Mouse (Mus musculus) lung, postnatal 10 days (tissue): Measurements from ENCODE around the gene Mcrs1.
"Not testable (repeated sequence)": the region's sequence is repeated elsewhere in the genome, so short reads cannot be mapped to it uniquely, and the experiment has no call there.

ENCODE experiments used
- DNase-seq: peaks from one replicate; pipeline ENCODE4 v3.0.0; 2021

The Mcrs1 gene

DNA sequence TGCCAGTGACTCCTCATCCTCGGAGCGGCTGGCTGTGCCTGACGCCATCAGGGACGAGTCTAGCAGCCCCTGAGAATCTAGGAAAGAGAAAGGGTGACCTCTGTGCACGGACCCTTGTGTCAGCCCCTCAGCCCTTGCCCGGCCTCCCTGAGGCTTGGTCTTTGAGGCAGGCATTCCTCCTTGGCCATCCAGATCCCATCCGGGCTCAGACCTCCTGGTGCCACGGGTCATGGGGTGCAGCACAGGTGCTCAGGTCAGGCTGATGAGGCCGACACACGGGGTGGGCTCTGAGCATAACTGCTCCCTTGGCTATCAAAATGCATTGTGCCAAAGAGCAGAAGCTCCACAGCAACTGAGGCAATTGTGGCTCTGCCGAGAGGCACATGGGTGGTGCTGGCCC is 1.8 kb downstream of the Mcrs1 start:
- DNase-seq: no peak

DNA sequence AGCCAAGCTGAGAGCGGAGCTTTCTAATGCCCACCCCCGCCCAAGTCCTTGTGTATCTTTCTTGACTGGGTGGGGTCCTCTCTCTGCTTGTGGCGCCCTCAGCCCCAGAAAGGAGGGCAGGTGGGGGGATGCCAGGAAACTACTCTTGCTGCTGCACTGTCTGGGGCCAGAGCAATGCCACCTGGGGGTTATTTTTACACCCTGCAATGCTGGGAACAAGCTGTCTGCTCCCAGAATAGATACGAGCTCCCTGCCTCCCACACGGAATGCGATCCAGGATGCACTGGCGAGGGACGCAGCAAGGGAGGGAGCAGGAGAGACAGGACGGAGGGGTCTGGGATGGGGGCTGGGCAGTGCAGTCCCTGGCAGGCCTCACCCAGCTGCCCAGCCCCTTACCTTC is 2.8 kb downstream of the Mcrs1 start:
- no peak for DNase-seq

DNA sequence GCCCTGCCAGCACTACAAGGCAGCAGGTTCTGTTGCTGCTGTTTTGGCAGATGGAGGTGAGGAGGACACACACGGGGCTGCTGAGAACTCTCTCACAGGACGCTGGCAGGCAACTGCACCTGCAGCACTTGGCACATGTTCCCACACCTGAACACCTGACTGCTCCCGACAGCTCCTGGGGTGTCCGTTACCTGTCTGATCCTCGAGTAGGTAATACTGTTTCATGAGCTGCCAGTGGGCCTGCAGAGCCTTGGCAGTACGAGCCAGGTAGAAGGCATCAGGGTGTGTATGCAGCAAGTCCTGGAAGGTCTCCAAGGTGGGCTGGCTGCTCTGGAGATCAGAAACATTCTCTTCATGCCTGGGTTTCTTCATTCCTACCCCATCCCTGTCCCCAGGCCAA is 5.0 kb downstream of the Mcrs1 start:
- DNase-seq: not testable (repeated sequence)

DNA sequence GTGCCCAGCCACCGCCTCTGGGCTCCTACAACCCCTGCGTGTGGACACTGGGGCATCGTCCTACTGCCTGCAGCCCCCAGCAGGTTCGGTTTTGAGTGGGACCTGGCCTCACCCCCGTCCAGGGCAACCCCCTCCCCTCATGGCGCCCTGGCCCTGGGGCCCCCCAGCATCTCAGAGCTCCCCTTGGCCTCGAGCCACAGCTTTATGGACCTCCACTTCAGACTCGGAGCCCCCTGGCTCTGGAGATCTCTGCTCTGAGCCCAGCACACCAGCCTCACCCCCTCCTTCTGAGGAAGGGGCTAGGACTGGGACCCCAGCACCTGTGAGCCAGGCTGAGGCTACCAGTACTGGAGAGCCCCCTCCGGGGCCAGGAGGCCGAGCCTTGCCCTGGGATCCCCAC is 9.7 kb downstream of the Mcrs1 start:
- no peak for DNase-seq

DNA sequence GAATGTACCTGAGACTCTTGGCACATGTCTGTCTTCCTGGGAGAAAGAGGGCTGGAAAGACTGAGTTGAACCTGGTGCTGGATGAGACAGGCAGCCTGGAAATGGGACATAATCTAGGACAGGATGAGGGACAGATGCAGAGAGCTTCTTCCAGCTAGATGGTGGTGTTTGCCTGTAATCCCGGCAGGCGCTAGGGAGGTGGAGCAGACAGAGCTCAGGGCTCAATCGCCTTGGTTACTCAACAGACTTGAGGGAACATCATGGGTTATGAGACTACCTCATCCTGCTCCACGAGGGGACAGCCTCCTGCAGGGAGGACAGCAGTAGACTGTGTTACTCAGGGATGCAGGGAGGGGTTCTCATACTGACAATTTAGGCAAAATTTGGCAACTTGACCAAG is 10.5 kb downstream of the Mcrs1 start:
- DNase-seq: no peak

DNA sequence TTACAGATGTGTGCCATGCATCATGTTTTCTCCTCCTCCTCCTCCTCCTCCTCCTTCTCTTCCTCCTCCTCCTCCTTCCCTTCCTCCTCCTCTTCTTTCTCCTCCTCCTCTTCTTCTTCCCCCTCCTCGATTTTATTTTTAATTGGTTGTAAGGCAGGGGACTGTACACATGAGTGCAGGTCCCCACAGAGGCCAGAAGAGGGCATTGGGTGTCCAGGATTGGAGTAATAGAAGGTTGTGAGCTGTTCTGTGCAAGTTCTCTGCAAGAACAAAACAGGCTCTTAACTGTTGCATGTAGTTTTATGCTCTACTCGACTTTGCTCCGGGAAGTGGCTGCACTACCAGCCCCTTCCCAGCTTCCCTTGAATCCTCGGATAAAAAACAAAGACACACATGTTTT is 11.6 kb downstream of the Mcrs1 start:
- DNase-seq: no peak

DNA sequence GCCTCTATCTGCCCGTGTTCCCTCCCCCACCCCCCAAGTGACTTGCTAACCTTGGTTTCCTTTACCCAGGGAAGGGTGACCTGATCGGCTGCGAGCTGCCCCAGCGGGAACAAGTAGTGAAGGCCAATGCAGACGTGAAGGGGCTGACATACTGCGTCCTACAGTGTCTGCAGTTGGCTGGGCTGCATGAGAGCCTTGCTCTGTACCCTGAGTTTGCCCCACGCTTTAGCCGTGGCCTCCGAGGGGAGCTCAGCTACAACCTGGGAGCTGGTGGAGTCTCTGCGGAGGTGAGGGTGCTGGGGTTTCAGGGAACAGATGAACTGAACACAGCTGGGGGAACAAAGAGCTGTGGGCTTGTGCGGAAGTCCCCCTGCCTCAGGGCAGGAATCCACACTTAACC is 13.8 kb downstream of the Mcrs1 start:
- no peak for DNase-seq

DNA sequence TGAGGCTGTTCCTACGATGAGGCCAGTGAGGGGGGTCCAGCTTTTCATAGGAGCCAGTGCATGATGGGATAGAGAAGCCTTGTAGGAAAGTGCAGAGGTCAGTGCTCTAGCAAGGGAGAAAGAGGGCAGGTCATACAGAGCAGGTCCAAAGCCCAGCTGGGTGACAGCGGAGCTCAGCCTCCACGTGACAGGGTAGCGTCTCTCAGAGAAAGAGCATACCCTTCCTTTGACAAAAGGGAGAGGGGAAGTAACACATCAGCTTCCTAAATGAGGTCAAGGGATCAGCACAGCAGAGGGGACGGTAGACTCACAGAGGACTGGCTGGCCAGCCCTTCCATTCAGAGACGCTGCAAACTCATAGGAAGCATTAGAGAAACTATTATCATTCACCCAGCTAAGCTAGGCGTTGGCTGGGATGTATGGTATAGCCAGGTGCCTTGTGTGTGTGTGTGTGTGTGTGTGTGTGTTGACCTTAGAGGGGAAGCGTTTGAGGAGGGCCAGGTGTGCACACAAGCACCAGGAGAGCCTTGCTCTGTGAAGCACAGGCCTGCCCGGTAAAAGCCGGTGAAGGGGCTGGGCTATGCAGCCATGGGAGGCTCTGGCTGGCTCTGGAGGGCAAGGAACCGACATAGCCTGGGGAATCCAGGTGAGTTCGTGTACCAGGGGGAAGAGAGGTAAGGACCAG is 17.3 kb downstream of the Mcrs1 start:
- no peak for DNase-seq

DNA sequence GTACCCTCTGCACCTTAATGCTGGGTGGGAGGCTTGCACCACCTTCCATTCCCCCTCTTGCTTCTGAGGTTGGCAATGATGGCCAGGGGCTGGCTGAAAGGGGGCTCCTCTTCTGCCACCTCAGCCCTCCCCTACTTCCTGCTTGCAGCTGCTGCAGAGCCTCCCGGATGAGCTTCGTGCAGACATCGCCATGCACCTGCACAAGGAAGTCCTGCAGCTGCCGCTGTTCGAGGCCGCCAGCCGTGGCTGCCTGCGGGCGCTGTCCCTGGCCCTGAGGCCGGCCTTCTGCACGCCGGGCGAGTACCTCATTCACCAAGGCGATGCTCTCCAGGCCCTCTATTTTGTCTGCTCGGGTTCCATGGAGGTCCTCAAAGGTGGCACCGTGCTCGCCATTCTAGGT is 18.0 kb downstream of the Mcrs1 start:
- DNase-seq: no peak

DNA sequence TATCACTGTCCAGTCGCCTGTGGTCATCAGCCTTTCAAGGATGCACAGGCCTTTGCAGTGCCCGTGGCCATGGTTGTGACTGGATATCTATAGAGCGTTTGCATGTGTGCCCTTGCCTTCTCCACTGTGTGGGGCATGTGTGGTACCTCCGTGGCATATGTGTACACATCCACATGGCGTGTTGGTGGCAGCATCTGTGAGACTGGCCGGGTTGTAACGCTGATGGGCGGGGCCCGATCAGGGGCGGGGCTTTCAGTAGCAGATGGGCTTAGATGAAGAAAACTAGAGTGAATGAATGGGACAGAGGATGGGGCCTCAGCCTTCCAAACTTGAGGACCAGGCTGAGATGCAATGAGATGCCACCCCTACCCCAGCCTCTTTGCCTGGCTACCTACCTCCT is 19.8 kb downstream of the Mcrs1 start:
- DNase-seq: no peak

DNA sequence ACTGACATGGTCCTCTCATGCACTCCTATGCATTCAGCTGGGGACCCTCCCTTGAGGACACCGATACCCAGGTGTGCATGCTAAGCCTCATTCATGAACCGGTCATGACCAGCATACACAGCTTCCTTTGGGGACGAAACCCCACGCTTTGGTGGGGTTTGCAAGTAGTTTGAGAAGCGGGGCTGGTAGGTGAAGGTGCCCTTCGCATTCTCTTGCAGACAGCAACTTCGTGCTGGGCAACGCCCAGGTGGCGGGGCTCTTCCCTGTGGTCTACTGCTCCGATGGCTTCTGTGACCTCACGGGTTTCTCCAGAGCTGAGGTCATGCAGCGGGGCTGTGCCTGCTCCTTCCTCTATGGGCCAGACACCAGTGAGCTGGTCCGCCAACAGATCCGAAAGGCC is 25.7 kb downstream of the Mcrs1 start:
- DNase-seq: no peak

DNA sequence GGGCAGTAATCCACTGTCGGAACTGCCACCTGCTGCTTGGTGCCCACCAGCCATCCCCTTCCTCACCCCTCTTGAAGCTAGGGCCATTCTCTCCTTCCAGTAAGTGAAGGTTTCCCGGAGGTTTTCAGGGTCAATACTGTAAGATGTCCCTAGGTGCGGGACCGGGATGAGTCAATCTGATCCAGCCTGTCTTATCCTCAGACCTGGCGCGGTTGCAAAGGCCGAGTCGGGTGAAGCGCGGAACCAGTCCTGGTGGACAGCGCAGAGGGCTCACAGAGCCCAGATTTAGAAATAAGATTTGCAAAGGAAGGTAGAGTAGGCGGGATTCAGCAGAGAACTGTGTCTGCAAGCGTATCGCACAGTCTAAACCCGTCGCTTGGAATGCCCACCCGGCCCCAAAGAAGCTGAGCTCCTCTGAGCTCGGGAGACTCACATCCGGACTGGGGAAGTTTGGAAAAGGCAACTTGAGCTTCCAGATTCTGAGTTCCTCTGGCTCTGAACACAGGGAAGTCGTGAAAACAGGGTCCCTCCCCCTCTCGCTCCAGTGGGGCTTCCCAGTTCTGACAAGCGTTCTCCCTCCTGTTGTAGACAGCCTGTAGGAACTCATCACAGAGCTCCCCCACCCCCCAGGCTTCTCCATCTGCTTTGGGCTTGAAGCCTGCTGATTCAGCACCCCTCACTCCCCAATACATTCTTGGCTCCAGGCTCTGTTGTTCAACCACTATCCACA is 26.5 kb downstream of the Mcrs1 start:
- DNase-seq: peak; percentile 43

DNA sequence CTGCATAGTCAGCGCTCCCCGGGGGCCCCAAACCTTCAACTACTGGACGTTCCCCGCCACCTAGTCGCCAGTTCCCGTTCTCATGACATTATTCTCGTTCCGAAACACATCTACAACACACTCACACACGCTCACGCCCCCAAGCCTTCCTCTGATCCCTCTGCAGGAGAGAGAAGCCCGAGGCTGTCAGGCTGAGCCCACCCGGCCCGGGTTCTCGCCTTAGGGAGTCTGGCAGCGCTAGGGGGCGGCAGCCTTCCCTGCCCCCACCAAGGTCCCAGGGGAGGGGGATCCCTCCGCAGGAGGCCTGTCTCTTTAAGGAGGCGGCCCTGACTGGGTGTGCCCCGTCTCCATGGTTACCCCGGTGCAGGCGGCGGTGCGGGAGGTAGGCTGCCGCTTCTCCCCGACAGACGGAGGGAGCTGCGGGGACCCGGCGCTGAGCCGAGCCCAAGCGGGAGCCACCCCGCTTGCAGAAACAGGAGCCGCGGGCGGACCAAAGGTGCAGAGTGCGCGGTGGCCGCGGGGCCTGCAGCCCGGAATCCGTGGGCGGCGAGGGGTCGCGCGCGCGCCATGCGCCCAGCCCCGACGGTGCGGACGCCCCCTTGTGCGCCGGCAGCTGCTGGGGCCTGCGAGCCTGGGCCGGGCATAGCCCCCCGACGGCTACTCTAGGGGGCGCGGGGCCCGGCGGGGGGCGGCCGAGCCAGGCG is 27.4 kb downstream of the Mcrs1 start, which contains the start of gene Kcnh3:
Gene Kcnh3 (plus strand): TSS at position 654 of the 704 bp plus-strand sequence.
- peak; percentile 72 for DNase-seq

DNA sequence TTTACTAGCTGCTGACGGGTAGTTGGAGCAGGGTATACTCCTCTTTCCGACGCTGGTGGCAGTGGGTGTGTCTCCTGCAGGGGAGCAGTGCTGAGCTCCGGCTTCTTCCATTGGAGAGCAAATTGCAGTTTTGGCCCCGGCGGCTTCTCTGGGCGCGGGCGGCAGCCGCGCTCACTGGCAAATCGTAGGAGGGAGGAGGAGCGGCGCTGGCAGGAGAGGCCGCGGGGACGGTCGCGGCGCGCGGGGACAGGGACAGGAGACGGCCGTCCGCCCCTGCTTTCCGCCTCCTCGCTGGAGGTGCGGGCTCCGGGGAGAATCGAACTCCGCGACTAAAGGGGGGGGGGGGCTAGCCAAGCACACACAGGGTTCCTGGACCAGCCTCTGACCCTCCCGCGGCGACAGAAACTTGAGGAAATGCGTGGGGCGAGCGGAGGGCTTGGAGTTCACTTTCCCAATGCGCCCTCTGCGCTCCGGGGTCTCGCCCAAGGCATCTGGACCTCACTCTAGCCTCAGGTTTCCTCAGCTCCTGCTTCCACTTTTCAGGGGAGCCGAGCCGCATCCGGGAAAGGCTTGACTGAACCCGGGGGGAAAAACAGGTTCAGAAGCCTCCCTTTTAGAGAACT is 28.1 kb downstream of the Mcrs1 start:
- DNase-seq: peak; percentile 41

DNA sequence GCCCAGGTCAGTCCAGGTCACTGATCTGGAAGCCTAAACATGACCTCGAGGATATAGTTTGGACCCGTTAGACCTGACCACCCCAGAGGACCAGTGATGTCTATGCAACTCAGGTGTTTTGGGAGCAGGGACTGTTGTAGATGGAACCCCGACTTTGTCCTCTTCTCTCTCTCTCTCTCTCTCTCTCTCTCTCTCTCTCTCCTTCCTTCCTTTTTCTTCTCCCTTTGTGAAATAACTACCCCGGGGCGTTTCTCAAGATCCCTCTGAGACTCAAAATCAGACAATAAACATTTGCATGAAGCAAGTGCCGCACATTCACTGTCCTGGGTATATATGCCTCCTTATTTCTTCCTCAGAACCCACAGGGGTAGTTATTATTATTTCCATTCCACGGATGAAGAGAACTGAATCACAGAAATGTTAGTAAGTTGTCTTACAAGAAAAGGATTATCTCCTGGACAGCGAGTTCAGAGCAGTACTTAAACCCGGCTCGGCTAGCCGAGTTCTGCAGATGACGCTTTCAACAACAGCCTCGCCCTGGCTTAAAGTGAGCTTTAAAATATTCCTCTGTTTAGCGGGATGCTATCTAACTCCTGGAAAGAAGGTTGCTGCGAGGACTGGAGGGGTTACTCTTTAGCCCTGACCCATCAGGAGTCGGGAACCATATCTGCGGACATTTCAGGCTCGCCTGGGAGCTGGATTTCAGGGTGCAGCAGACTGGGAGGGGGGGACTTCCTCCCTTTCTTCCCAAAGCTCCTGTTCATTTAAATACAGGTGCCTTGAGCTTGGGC is 28.8 kb downstream of the Mcrs1 start:
- no peak for DNase-seq

DNA sequence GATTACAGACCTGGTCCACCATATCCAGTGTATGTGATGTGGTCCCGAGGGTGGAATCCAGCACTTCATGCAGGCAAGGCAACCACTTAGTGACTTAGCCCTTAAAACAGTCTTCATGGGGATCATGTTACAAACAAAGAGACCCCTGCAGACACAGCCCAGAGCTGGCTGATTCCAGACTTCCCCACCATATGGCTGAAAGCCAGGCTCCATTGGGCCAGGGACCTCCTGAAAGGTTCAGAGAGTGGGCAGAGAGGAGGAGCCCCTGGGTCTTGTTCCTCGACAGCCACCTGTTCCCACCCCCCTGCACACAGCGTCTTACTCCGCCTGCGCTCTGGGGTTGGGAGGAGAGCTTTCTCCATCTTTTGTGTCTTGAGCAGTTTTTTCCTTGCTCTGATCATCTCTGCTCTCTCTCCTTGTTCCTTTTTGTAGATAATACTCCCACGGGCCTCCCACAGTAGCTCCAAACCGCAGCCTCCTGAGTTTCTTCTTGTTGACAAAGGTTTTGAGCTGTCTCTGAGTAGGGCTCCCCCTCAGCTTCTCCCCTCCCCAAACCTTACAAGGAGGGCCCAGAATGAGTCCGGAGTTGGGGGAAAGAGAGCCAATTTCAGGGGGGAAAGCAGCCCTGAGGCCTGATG is 30.3 kb downstream of the Mcrs1 start:
- no peak for DNase-seq

DNA sequence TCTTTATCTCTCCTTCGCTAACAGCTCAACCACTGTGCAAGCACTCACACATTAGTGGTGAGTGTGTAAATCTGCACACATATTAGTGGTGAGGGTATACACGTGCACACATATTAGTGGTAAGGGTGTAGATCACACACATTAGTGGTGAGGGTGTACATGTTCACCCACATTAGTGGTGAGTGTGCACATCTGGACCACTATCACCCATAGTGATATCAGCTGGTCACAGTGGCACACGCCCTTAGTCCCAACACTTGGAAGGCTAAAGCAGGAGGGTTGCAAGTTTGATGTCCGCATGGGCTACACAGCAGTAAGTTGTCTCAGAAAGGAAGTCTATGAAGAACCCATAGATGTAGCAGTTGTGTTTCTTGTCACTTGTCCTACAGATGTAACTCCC is 34.1 kb downstream of the Mcrs1 start:
- DNase-seq: no peak

DNA sequence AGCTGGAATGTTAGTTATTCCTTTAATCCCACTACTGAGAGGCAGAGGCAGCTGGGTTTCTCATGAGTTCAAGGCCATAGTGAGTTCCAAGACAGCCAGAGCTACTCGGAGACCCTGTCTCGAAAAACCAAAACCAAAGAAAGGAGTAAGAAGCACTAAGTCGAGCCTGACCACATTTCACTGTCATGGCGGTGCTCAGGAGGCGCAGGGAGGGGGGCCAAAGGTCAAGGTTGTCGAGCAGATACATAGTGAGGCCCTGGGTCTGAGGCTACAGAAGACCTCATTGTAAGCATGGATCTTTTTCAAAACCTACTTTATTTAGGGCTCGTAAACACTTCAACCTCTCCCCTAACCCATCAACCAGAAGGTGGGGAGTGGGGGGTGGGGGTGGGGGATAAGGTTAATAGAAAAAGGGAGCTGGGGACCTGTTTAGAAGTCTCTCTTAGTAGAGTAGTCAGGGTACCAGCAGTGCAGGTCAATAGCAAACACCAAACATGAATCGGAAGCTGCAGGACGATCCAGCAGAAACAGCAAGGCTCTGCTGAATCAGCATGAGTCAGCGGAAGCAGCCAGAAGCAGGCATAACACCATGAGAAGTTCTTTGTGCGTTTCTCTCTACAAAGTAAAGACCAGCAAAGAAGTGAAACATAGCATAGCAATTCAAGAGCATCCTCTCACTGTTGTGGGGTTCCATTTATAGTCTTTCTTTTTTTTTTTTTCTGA is 35.9 kb downstream of the Mcrs1 start:
- no peak for DNase-seq

DNA sequence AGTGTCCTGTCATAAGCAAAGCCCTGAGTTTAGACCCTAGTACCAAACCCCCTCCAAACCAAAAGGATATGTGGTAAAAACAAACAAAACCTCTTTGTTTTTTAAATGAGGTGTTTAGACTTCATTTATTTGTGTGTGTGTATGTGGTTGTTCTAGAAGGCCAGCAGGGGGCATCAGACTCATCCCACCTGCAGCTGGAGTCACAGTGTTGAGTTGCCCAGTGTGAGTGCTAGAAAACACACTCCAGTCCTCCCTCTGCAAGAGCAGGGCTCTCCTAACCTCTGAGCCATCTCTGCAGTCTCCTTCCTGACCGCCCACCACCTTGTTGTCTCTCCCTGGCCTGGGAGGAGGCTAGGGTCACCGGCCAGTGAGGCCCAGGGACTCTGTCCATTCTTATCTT is 36.8 kb downstream of the Mcrs1 start:
- DNase-seq: peak; percentile 33

DNA sequence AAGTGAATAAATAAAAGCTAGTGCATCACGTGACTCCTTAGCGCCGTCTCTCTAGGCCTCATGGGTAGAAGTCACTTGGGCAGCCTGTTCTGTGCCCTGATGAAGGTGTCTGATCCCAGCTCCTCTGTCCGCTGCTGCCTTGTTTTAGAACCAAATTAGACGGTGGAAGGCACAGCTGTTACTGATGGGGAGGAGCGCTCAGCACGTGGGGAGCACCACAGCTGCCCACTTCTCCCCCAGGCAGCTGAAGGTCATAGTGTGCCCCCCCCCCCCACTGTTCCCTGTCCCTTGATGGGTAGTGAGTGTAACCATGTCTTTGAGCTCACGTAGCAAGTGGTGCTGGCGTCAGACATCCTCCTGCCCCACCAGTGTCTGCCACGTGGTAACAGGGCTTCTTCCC is 38.6 kb downstream of the Mcrs1 start:
- DNase-seq: no peak

DNA sequence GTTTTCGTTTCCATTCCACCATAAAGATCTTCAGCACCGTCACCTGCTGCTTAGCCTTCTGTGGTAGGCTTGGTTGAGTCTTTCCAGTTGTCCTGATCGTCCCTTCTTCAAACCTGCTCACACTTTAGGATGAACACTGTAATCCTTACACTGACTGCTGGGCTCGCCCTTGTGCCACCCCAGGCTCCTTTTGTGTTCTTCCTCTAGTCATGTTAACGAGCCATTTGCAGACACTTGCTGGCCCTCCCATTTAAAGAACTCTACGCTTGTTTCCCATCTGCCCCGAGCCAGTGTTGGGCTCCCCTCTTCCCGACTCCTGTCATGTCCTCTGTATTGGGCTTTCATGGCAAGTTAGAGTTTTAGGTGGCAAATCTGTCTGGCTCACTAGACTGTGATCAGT is 45.8 kb downstream of the Mcrs1 start:
- no peak for DNase-seq

DNA sequence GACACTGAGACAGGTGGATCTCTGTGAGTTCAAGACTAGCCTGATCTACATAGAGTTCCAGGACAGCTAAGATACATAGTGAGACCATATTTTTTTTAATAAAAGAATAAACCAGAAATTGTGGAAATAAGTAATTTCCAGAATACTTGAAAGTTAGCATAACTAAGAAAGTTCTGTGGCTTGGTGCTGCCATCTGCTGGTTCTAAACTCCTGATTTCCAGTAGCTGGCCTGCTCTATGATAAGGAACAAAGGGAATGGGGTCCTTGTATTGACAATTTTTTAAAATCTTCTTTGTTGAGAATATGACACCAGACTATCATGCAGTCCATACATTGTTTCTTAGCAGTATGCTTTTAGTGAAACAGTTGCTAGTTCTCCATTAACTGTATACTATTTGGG is 53.0 kb downstream of the Mcrs1 start:
- peak; percentile 62 for DNase-seq
